Mouse (Mus musculus): Measurements from ENCODE around the gene Sephs1. TPM values are rescaled to one million over a fixed set of nuclear protein-coding genes. Genes with fewer than 3 reads are reported as not detected.

The Sephs1 gene
- polyA plus RNA-seq (2014; fragmentation: Nextera tagmentation; extraction: Ambion mirVana), result 45.0 and 49.1 TPM in 2 replicates

GRCm38 (mm10) chr2:4881350-4882248 lies at the start of gene Sephs1:
Sephs1 (plus strand) TSS chr2:4881564.
- Histone ChIP-seq H3K27ac (replicated peaks in 1 of 2; ENCODE audit: control insufficient read depth in 1 of 2, insufficient read depth in 1 of 2, low read depth in 2 of 2, low read length in 2 of 2) (peak within 1 kb of the TSS; percentile 91 to 97), H3K36me3 (ENCODE audit: control insufficient read depth, insufficient read depth, low read length) (peaks cover 22% of the 10 kb centered on the region), H3K4me3 (ENCODE audit: control insufficient read depth in 1 of 2, insufficient read depth in 1 of 2, low read depth in 1 of 2, low read length in 2 of 2) (peak within 1 kb of the TSS; percentile 99 to 100), H3K4me1 (ENCODE audit: control insufficient read depth in 2 of 2, insufficient read depth in 2 of 2, low read length in 2 of 2) (peaks cover 5 to 15% of the 10 kb centered on the region in 2 experiments), H3K9ac (ENCODE audit: low read length) (peak within 1 kb of the TSS; percentile 95), H3K27me3 (ENCODE audit: control insufficient read depth, insufficient read depth, low read length) (no peaks in the 10 kb centered on the region), H3K4me2 (ENCODE audit: low read length) (peak within 1 kb of the TSS; percentile 88), H3K9me3 (ENCODE audit: control insufficient read depth, low read length) (no peaks in the 10 kb centered on the region)
- WGBS, result under 1% methylated on average over 97 of the region's 115 CpGs
- ATAC-seq (ENCODE audit: insufficient number of reproducible peaks, insufficient read depth, low FRiP score, low read depth), result peak; percentile 76

- Histone ChIP-seq H3K4me1 (ENCODE audit: control insufficient read depth in 2 of 2, insufficient read depth in 2 of 2, low read length in 2 of 2) (no peaks in the 10 kb centered on the region), H3K9me3 (ENCODE audit: control insufficient read depth, low read length) (no peaks in the 10 kb centered on the region), H3K4me3 (ENCODE audit: control insufficient read depth in 1 of 2, insufficient read depth in 1 of 2, low read depth in 1 of 2, low read length in 2 of 2) (no peak overlapping the region), H3K27ac (replicated peaks in 1 of 2; ENCODE audit: control insufficient read depth in 1 of 2, insufficient read depth in 1 of 2, low read depth in 2 of 2, low read length in 2 of 2) (no peak overlapping the region), H3K27me3 (ENCODE audit: control insufficient read depth, insufficient read depth, low read length) (no peaks in the 10 kb centered on the region), H3K4me2 (ENCODE audit: low read length) (no peak overlapping the region), H3K36me3 (ENCODE audit: control insufficient read depth, insufficient read depth, low read length) (no peaks in the 10 kb centered on the region), H3K9ac (ENCODE audit: low read length) (no peak overlapping the region)
- 62% methylated on average over 4 of the region's 4 CpGs for WGBS
- ATAC-seq (ENCODE audit: insufficient number of reproducible peaks, insufficient read depth, low FRiP score, low read depth), result no peak
Observed at GRCm38 (mm10) chr2:4832166-4832565, 49.2 kb upstream of the Sephs1 start.

- no peak overlapping the region for H3K9ac ChIP-seq (ENCODE audit: low read length)
- ATAC-seq (ENCODE audit: insufficient number of reproducible peaks, insufficient read depth, low FRiP score, low read depth), result no peak
- no peak overlapping the region for H3K4me3 ChIP-seq (ENCODE audit: control insufficient read depth in 1 of 2, insufficient read depth in 1 of 2, low read depth in 1 of 2, low read length in 2 of 2)
- no peaks in the 10 kb centered on the region for H3K4me1 ChIP-seq (ENCODE audit: control insufficient read depth in 2 of 2, insufficient read depth in 2 of 2, low read length in 2 of 2)
- H3K4me2 ChIP-seq (ENCODE audit: low read length), result no peak overlapping the region
- no peak overlapping the region for H3K27ac ChIP-seq (replicated peaks in 1 of 2; ENCODE audit: control insufficient read depth in 1 of 2, insufficient read depth in 1 of 2, low read depth in 2 of 2, low read length in 2 of 2)
- WGBS, result 84% methylated on average over 2 of the region's 2 CpGs
- no peaks in the 10 kb centered on the region for H3K36me3 ChIP-seq (ENCODE audit: control insufficient read depth, insufficient read depth, low read length)
- H3K9me3 ChIP-seq (ENCODE audit: control insufficient read depth, low read length), result no peaks in the 10 kb centered on the region
- H3K27me3 ChIP-seq (ENCODE audit: control insufficient read depth, insufficient read depth, low read length), result no peaks in the 10 kb centered on the region
Observed at GRCm38 (mm10) chr2:4849449-4849848, 31.9 kb upstream of the Sephs1 start.

- WGBS, result 68% methylated on average over 5 of the region's 5 CpGs
- H3K4me2 ChIP-seq (ENCODE audit: low read length), result no peak overlapping the region
- no peak for ATAC-seq (ENCODE audit: insufficient number of reproducible peaks, insufficient read depth, low FRiP score, low read depth)
Observed at GRCm38 (mm10) chr2:4857186-4857585, 24.2 kb upstream of the Sephs1 start.

GRCm38 (mm10) chr2:4858161-4858560 lies 23.2 kb upstream of the Sephs1 start:
- H3K9me3 ChIP-seq (ENCODE audit: control insufficient read depth, low read length), result no peaks in the 10 kb centered on the region
- H3K4me2 ChIP-seq (ENCODE audit: low read length), result no peak overlapping the region
- H3K27me3 ChIP-seq (ENCODE audit: control insufficient read depth, insufficient read depth, low read length), result no peaks in the 10 kb centered on the region
- H3K27ac ChIP-seq (replicated peaks in 1 of 2; ENCODE audit: control insufficient read depth in 1 of 2, insufficient read depth in 1 of 2, low read depth in 2 of 2, low read length in 2 of 2), result no peak overlapping the region
- WGBS, result 75% methylated on average over 10 of the region's 10 CpGs
- no peak overlapping the region for H3K9ac ChIP-seq (ENCODE audit: low read length)
- H3K4me1 ChIP-seq (ENCODE audit: control insufficient read depth in 2 of 2, insufficient read depth in 2 of 2, low read length in 2 of 2), result no peaks in the 10 kb centered on the region
- H3K4me3 ChIP-seq (ENCODE audit: control insufficient read depth in 1 of 2, insufficient read depth in 1 of 2, low read depth in 1 of 2, low read length in 2 of 2), result no peak overlapping the region
- ATAC-seq (ENCODE audit: insufficient number of reproducible peaks, insufficient read depth, low FRiP score, low read depth), result no peak
- H3K36me3 ChIP-seq (ENCODE audit: control insufficient read depth, insufficient read depth, low read length), result no peaks in the 10 kb centered on the region

More at GRCm38 (mm10) chr2:4857186-4857585, 24.2 kb upstream of the Sephs1 start:
- Histone ChIP-seq H3K36me3 (ENCODE audit: control insufficient read depth, insufficient read depth, low read length) (no peaks in the 10 kb centered on the region), H3K27ac (replicated peaks in 1 of 2; ENCODE audit: control insufficient read depth in 1 of 2, insufficient read depth in 1 of 2, low read depth in 2 of 2, low read length in 2 of 2) (no peak overlapping the region), H3K4me3 (ENCODE audit: control insufficient read depth in 1 of 2, insufficient read depth in 1 of 2, low read depth in 1 of 2, low read length in 2 of 2) (no peak overlapping the region), H3K9me3 (ENCODE audit: control insufficient read depth, low read length) (no peaks in the 10 kb centered on the region), H3K4me1 (ENCODE audit: control insufficient read depth in 2 of 2, insufficient read depth in 2 of 2, low read length in 2 of 2) (no peaks in the 10 kb centered on the region), H3K27me3 (ENCODE audit: control insufficient read depth, insufficient read depth, low read length) (no peaks in the 10 kb centered on the region), H3K9ac (ENCODE audit: low read length) (no peak overlapping the region)

GRCm38 (mm10) chr2:4864008-4864816 lies 17.2 kb upstream of the Sephs1 start:
- Histone ChIP-seq H3K4me2 (ENCODE audit: low read length) (no peak overlapping the region), H3K4me3 (ENCODE audit: control insufficient read depth in 1 of 2, insufficient read depth in 1 of 2, low read depth in 1 of 2, low read length in 2 of 2) (no peak overlapping the region), H3K9me3 (ENCODE audit: control insufficient read depth, low read length) (no peaks in the 10 kb centered on the region), H3K9ac (ENCODE audit: low read length) (no peak overlapping the region), H3K36me3 (ENCODE audit: control insufficient read depth, insufficient read depth, low read length) (no peaks in the 10 kb centered on the region), H3K27me3 (ENCODE audit: control insufficient read depth, insufficient read depth, low read length) (no peaks in the 10 kb centered on the region), H3K4me1 (ENCODE audit: control insufficient read depth in 2 of 2, insufficient read depth in 2 of 2, low read length in 2 of 2) (no peaks in the 10 kb centered on the region), H3K27ac (replicated peaks in 1 of 2; ENCODE audit: control insufficient read depth in 1 of 2, insufficient read depth in 1 of 2, low read depth in 2 of 2, low read length in 2 of 2) (no peak overlapping the region)
- ATAC-seq (ENCODE audit: insufficient number of reproducible peaks, insufficient read depth, low FRiP score, low read depth), result no peak
- WGBS, result 41% methylated on average over 7 of the region's 7 CpGs

GRCm38 (mm10) chr2:4864817-4865296 lies 16.5 kb upstream of the Sephs1 start:
- H3K9ac ChIP-seq (ENCODE audit: low read length), result no peak overlapping the region
- H3K9me3 ChIP-seq (ENCODE audit: control insufficient read depth, low read length), result no peaks in the 10 kb centered on the region
- no peak for ATAC-seq (ENCODE audit: insufficient number of reproducible peaks, insufficient read depth, low FRiP score, low read depth)
- H3K27ac ChIP-seq (replicated peaks in 1 of 2; ENCODE audit: control insufficient read depth in 1 of 2, insufficient read depth in 1 of 2, low read depth in 2 of 2, low read length in 2 of 2), result no peak overlapping the region
- H3K4me3 ChIP-seq (ENCODE audit: control insufficient read depth in 1 of 2, insufficient read depth in 1 of 2, low read depth in 1 of 2, low read length in 2 of 2), result no peak overlapping the region
- 39% methylated on average over 9 of the region's 9 CpGs for WGBS
- no peaks in the 10 kb centered on the region for H3K36me3 ChIP-seq (ENCODE audit: control insufficient read depth, insufficient read depth, low read length)
- no peak overlapping the region for H3K4me2 ChIP-seq (ENCODE audit: low read length)
- no peaks in the 10 kb centered on the region for H3K4me1 ChIP-seq (ENCODE audit: control insufficient read depth in 2 of 2, insufficient read depth in 2 of 2, low read length in 2 of 2)
- H3K27me3 ChIP-seq (ENCODE audit: control insufficient read depth, insufficient read depth, low read length), result no peaks in the 10 kb centered on the region
